Mouse (Mus musculus) forebrain, embryonic 13.5 days (tissue): ENCODE results near the gene Tuba8. TPM values are rescaled to one million over a fixed set of nuclear protein-coding genes. Genes with fewer than 3 reads are reported as not detected.

Experiments
- ATAC-seq: fragments of 200-750 bp; cut with Nextera tagmentation; 2 replicates; pipeline ENCODE4 v1.8.0; 2017
- H3K27ac ChIP-seq: fragments of 300-500 bp; sonication (generic); 2 replicates; pipeline ENCODE4 v1.5.1; 2015; ENCODE audit warnings: inconsistent platforms, mild to moderate bottlenecking, moderate library complexity
- H3K27me3 ChIP-seq: fragments of 300-500 bp; sonication (generic); 2 replicates; pipeline ENCODE4 v1.6.1; 2015; ENCODE audit warnings: mild to moderate bottlenecking, inconsistent platforms
- H3K36me3 ChIP-seq: fragments of 300-500 bp; sonication (generic); 2 replicates; pipeline ENCODE4 v1.6.1; 2015; ENCODE audit warnings: mild to moderate bottlenecking, inconsistent platforms; ENCODE audit not compliant: poor library complexity, severe bottlenecking
- H3K4me1 ChIP-seq: fragments of 300-500 bp; sonication (generic); 2 replicates; pipeline ENCODE4 v1.6.1; 2015; ENCODE audit warnings: inconsistent platforms
- H3K4me2 ChIP-seq: fragments of 300-500 bp; sonication (generic); 2 replicates; pipeline ENCODE4 v1.6.1; 2015; ENCODE audit warnings: inconsistent platforms, mild to moderate bottlenecking, moderate library complexity
- H3K4me3 ChIP-seq: fragments of 300-500 bp; sonication (generic); 2 replicates; pipeline ENCODE4 v1.5.1; 2015; ENCODE audit warnings: mild to moderate bottlenecking, inconsistent platforms
- H3K9ac ChIP-seq: fragments of 300-500 bp; sonication (generic); 2 replicates; pipeline ENCODE4 v1.6.1; 2015; ENCODE audit warnings: mild to moderate bottlenecking, inconsistent platforms
- H3K9me3 ChIP-seq: fragments of 300-500 bp; sonication (generic); replicated peaks from 2 replicates; pipeline ENCODE4 v1.6.1; 2016; ENCODE audit warnings: inconsistent platforms
- WGBS: fragments of 180-500 bp; shearing (Covaris S2); methylation state at CpG from one replicate; pipeline ENCODE4 v1.1.7; 2015; 5-methylcytosine and 5-hydroxymethylcytosine counted together
- polyA plus RNA-seq: library from polyadenylated mRNA; unstranded; fragments of >200 nt; fragmentation: Nextera tagmentation; extraction: Ambion mirVana; gene quantifications from 2 replicates; pipeline ENCODE4 v1.2.1, GENCODE M21; 2015

Gene Tuba8
- polyA plus RNA-seq, 1 experiment from 2014 or later: not detected

DNA sequence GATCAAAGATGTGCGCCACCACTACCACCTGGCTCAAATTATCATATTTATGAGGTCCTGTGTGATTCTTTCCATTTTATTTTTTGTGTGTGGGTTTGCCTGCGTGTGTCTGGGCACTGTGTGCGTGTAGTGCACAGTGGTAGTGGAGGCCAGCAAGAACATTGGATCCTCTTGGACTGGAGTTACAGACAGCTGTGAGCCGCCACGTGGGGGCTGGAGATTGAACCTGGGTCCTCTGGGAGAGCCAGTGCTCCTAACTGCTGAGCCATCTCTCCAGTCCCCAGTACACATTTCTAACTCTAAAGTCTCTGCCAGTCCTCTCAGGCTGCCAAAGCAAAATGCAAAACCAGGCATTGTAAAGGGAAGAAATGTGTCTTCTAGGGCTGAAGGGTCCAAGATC lies 4.0 kb upstream of the Tuba8 start:
- ATAC-seq: no peak
- Histone ChIP-seq H3K9ac (no peak overlapping the region), H3K27me3 (peaks cover 25% of the 10 kb centered on the region), H3K9me3 (peaks cover 6% of the 10 kb centered on the region; the same call in 1 of the 2 replicates), H3K4me1 (peaks cover 13% of the 10 kb centered on the region), H3K4me3 (no peak overlapping the region), H3K4me2 (no peak overlapping the region), H3K27ac (no peak overlapping the region), H3K36me3 (no peaks in the 10 kb centered on the region)
- 79% methylated on average over 5 of the region's 5 CpGs for WGBS

DNA sequence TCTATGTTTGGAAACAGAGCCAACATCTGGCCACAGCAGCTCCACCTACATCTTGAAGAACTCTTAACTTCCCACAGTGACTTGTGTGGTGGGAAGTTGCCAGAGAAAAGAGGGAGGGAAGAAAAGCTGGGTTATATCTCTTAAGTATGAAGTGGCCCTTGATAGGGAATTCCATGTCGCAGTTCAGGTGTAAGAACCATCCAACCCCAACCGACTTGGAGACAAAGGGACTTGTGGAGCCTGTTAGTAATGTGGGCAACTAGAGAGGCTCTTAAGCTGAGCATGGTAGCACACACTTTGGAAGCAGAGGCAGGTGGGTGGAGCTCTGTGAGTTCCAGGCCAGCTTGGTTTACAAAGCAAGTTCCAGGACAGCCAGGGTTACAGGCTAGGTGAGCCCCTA lies 912 bp upstream of the Tuba8 start:
- no peak for ATAC-seq
- peaks cover 6% of the 10 kb centered on the region; the same call in 1 of the 2 replicates for H3K9me3 ChIP-seq
- H3K27ac ChIP-seq: no peak overlapping the region
- 74% methylated on average over 2 of the region's 2 CpGs for WGBS
- no peak overlapping the region for H3K9ac ChIP-seq
- H3K4me1 ChIP-seq: peaks cover 18% of the 10 kb centered on the region
- H3K36me3 ChIP-seq: no peaks in the 10 kb centered on the region
- H3K4me3 ChIP-seq: no peak overlapping the region
- H3K27me3 ChIP-seq: peaks cover 35% of the 10 kb centered on the region
- no peak overlapping the region for H3K4me2 ChIP-seq

DNA sequence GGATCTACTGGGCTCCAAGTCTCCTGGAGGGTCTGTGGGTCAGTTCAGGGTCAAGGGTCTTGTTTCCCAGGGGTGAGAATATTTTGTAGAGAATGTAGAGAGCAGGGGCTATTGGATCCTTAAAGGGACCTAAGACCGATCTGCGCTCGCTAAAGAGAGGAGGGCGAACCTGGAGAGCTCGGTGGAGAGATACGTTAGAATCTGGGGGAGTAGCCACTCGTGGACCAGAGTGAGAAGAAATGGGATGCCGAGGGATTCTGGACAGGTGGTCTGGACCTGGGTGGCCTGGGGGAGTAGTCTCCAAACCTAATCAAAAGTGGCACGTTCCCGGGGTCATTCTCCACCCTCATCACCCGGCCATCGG lies 412 bp downstream of the Tuba8 start:
- H3K4me1 ChIP-seq: peaks cover 18% of the 10 kb centered on the region
- no peaks in the 10 kb centered on the region for H3K36me3 ChIP-seq
- peak overlapping the region; percentile 55 for H3K9ac ChIP-seq
- WGBS: under 1% methylated on average over 12 of the region's 12 CpGs
- peaks cover 35% of the 10 kb centered on the region for H3K27me3 ChIP-seq
- peak overlapping the region; percentile 91 for H3K4me2 ChIP-seq
- peaks cover 6% of the 10 kb centered on the region; the same call in 1 of the 2 replicates for H3K9me3 ChIP-seq
- peak overlapping the region; percentile 43 for H3K4me3 ChIP-seq
- H3K27ac ChIP-seq: no peak overlapping the region
- no peak for ATAC-seq

DNA sequence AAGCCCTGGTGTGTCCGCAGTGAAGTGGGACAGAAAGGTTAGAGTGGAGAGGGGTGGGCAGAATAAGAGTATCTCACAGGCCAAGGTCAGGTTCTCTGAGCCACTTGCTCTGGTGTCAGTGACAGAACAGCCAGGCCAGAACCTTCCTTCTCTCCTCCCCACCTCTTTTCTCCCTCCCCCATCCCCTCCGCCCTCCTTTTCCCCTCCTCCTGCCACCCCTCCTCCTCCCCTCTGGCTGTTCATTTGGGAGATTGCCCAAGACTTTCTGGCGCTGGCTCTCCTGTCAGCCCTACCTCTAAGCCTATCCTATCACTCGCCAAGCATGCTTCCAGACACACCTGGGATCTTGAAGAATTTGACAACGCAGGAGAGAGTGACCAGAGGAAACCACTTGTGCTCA lies 1.2 kb downstream of the Tuba8 start:
- 8% methylated on average over 5 of the region's 5 CpGs for WGBS
- H3K4me2 ChIP-seq: peak overlapping the region; percentile 91
- ATAC-seq: no peak
- no peaks in the 10 kb centered on the region for H3K36me3 ChIP-seq
- H3K9me3 ChIP-seq: peaks cover 6% of the 10 kb centered on the region; the same call in 1 of the 2 replicates
- peaks cover 18% of the 10 kb centered on the region for H3K4me1 ChIP-seq
- H3K27me3 ChIP-seq: peaks cover 35% of the 10 kb centered on the region
- H3K27ac ChIP-seq: no peak overlapping the region
- H3K4me3 ChIP-seq: peak overlapping the region; percentile 43; the same call in 1 of the 2 replicates
- no peak overlapping the region for H3K9ac ChIP-seq

DNA sequence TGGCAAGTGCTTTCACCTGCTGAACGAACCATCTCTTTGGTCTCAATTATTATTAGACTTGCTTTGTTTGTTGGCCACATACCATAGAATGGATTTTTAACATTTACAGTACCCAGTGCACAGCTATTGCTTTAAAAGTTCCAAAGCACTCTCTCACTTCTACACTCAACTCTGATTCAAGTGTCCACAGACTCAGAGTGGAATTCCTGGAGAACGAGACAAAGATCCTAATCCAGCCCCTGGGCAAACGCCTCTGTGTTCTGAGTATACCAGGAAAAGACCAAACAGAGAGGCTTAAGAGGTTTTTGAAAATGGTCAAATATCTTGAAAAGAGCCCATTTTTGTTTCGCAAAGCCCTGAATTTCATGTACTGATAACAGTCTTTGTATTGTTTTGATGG lies 2.5 kb downstream of the Tuba8 start:
- 74% methylated on average over 4 of the region's 4 CpGs for WGBS
- H3K4me2 ChIP-seq: no peak overlapping the region
- no peak for ATAC-seq
- peaks cover 35% of the 10 kb centered on the region for H3K27me3 ChIP-seq
- no peak overlapping the region for H3K9ac ChIP-seq
- H3K4me3 ChIP-seq: no peak overlapping the region
- peaks cover 4% of the 10 kb centered on the region; the same call in 1 of the 2 replicates for H3K9me3 ChIP-seq
- H3K4me1 ChIP-seq: peaks cover 18% of the 10 kb centered on the region
- H3K36me3 ChIP-seq: no peaks in the 10 kb centered on the region
- no peak overlapping the region for H3K27ac ChIP-seq

DNA sequence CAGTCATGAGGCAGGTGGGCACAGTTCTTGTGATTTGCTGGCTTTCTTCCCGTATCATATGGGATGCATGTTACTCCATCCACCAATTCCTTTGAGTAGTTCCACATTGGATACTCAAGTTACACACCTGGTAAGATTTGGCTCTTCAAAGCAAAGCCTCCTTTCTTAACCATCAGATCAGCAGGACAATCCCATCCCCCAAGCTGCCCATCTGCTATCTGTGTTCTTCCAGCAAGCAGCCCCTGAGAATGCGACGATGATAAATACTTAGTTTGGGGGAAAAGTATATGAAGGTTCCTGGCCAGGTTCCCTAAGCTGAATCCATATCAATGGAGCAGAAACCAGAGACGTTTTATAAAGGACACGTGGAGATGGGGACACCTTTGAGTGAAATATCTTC lies 3.7 kb downstream of the Tuba8 start:
- Histone ChIP-seq H3K4me3 (no peak overlapping the region), H3K27ac (no peak overlapping the region), H3K27me3 (peaks cover 33% of the 10 kb centered on the region), H3K36me3 (no peaks in the 10 kb centered on the region), H3K4me1 (peaks cover 18% of the 10 kb centered on the region), H3K4me2 (no peak overlapping the region), H3K9ac (no peak overlapping the region), H3K9me3 (no peaks in the 10 kb centered on the region)
- no peak for ATAC-seq
- 93% methylated on average over 5 of the region's 5 CpGs for WGBS

DNA sequence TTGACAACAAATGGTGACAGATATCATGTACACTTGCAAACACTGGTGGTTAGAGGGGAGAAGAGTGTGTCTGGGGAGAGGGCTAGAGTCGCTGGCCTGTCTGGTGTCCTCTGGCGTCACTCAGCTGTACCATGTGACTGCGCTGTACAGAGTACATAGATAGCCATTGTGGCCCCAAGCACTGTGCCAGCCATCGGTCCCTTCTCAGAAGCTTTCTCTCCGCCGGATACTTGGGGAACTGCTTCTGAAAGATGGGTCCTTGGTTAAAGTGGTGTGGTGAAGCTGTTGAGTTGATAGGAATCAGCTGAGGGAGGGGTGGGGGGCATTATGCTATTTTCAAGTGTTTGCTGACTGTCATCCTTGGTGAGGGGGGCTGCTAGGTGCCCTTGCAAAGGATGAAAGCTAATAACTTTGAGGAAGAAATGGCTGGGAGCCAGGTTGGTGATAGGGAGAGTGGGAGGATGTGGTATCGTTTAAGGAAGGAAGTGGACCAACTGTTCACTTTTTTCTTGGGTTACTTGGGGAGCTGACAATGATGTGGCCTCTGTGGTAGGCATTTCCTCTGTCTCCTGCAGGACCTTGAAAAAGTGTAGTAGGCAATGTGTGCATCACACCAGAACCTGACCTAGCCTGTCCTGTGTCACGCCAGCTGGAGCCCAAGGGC lies 4.3 kb downstream of the Tuba8 start:
- Histone ChIP-seq H3K36me3 (no peaks in the 10 kb centered on the region), H3K4me1 (peaks cover 18% of the 10 kb centered on the region), H3K4me2 (no peak overlapping the region), H3K9me3 (no peaks in the 10 kb centered on the region), H3K27me3 (peaks cover 27% of the 10 kb centered on the region), H3K27ac (no peak overlapping the region), H3K9ac (no peak overlapping the region), H3K4me3 (no peak overlapping the region)
- ATAC-seq: no peak
- 84% methylated on average over 8 of the region's 8 CpGs for WGBS

DNA sequence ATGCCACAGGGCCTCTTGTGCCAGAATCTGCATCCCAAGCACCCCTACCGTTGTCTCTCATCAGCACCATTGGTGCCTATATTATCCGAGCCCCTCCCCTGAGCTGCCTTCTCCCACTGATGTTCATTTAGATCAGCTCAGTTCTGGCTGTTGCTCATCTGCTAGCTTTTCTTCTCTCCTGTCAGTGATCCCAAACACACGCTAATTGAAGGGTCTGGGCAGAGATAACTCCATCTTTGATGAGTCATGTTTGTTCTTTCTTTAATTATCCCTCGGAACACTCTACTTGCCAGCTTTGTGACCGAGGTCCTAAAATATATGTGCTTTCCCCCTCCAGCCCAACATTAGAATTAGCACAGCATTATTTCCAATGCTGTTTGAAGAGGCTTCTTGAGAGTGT lies 4.8 kb downstream of the Tuba8 start:
- no peaks in the 10 kb centered on the region for H3K9me3 ChIP-seq
- no peak overlapping the region for H3K27ac ChIP-seq
- peaks cover 16% of the 10 kb centered on the region for H3K4me1 ChIP-seq
- ATAC-seq: no peak
- H3K9ac ChIP-seq: no peak overlapping the region
- H3K36me3 ChIP-seq: no peaks in the 10 kb centered on the region
- WGBS: 76% methylated on average over 5 of the region's 5 CpGs
- no peak overlapping the region for H3K4me2 ChIP-seq
- no peak overlapping the region for H3K4me3 ChIP-seq
- peaks cover 22% of the 10 kb centered on the region for H3K27me3 ChIP-seq

DNA sequence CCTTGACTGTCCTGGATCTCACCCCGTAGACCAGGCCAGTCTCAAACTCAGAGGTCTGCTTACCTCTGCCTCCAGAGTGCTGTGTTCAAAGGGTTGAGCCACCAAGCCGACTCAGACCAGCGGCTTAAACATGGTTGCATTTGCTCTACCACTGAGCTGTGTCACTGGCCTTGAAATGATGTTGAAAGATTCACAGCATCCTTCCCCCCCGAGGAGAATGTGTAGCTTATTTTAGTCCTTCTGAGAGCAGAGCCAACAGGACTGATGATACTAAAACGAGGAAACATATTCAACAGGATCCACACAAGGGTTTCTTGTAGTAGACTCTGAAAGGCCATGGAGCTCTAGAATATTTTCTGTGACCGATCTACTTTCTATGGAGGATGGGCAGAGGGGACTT lies 5.4 kb downstream of the Tuba8 start:
- WGBS: 86% methylated on average over 6 of the region's 6 CpGs
- no peak for ATAC-seq
- no peak overlapping the region for H3K27ac ChIP-seq
- H3K9ac ChIP-seq: no peak overlapping the region
- H3K4me2 ChIP-seq: no peak overlapping the region
- H3K9me3 ChIP-seq: no peaks in the 10 kb centered on the region
- H3K4me1 ChIP-seq: peaks cover 11% of the 10 kb centered on the region; the same call in 1 of the 2 replicates
- H3K27me3 ChIP-seq: peaks cover 16% of the 10 kb centered on the region
- no peak overlapping the region for H3K4me3 ChIP-seq
- no peaks in the 10 kb centered on the region for H3K36me3 ChIP-seq

DNA sequence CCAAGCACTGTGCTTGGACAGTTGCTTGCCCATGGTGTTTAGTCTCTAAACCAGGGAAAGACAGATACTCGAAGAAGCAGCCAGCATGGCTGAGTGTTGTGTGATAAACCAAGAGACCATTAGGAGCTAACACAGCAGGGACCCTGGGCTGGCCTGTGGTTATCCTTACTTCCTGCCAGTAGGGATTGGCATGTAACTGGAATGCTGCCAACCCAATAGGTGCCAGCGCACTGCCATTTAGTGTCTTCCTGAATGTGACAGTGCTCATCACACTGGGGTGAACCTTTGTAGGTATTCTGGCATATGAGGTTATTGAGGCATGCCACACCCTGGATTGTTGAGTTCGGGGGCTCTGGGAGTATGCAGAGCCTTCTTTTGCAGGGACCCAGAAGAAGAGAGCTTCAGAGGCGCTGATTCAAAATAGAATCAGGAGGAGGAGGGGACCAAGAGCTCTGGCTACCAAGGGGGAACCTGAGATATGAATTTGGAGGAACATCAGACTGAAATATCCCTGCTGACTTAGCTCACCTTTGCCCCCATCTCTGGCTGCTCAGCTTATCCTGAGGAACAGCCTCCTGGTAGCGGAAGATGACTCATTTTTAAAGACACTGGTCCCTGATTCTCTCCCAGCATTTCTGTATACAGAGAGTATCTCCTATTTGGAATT lies 6.2 kb downstream of the Tuba8 start:
- H3K9ac ChIP-seq: no peak overlapping the region

DNA sequence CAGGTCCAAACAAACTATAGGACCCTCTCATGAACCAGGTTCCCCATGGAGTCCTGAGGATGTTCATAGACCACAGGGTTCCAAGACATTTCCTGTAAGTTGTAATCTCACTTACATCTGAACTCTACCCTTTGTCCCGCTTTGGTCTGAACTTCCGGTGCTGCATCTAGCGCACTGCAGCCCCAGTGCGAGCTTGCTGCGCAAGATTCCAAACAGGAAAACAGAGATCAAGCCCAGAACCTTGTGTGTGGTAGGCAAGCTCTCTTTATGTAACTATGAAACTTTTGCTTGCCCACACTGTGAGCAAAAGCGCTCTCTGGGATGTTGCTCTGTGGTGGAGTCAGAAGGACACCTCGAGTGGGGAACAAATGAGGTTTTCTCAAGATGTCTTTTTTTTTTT lies 7.5 kb downstream of the Tuba8 start:
- H3K27ac ChIP-seq: no peak overlapping the region
- 92% methylated on average over 7 of the region's 7 CpGs for WGBS

More for the DNA sequence above, 6.2 kb downstream of the Tuba8 start:
- WGBS: 90% methylated on average over 5 of the region's 5 CpGs
- Histone ChIP-seq H3K4me2 (no peak overlapping the region), H3K27me3 (peaks cover 8% of the 10 kb centered on the region), H3K27ac (no peak overlapping the region), H3K9me3 (no peaks in the 10 kb centered on the region), H3K4me1 (peaks cover 2% of the 10 kb centered on the region; the same call in 1 of the 2 replicates), H3K4me3 (no peak overlapping the region), H3K36me3 (no peaks in the 10 kb centered on the region)
- no peak for ATAC-seq

DNA sequence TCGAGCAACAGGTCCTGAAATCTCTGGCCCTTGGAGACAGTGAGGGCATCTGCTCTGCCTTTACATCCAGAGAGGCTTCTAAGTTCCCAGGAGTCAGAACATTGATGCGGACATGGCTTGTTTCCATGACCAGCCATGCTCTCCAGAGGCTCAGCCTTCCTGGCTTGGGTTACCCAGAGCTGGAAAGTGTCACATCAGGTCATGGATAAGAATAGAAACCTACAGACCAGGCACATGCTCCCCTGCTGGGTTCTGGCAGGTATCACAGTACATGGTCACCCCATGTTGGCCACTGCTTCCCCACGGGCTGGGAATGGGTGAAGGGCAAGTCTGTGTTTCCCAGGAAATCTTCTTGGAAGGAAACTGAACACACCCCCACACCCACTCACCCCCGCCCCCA lies 8.9 kb downstream of the Tuba8 start:
- Histone ChIP-seq H3K27ac (no peak overlapping the region), H3K4me1 (no peaks in the 10 kb centered on the region), H3K9me3 (no peaks in the 10 kb centered on the region), H3K4me2 (no peak overlapping the region), H3K4me3 (no peak overlapping the region), H3K9ac (no peak overlapping the region), H3K36me3 (no peaks in the 10 kb centered on the region), H3K27me3 (no peaks in the 10 kb centered on the region)
- ATAC-seq: no peak
- WGBS: 75% methylated on average over 4 of the region's 4 CpGs

More for the DNA sequence above, 7.5 kb downstream of the Tuba8 start:
- H3K9me3 ChIP-seq: no peaks in the 10 kb centered on the region
- no peak for ATAC-seq
- no peak overlapping the region for H3K4me3 ChIP-seq
- H3K4me1 ChIP-seq: no peaks in the 10 kb centered on the region
- H3K4me2 ChIP-seq: no peak overlapping the region
- H3K36me3 ChIP-seq: no peaks in the 10 kb centered on the region
- H3K27me3 ChIP-seq: no peaks in the 10 kb centered on the region
- no peak overlapping the region for H3K9ac ChIP-seq
